Mouse (Mus musculus) MEL (cell line): ENCODE data around the gene Tmem176b. TPM values are rescaled to one million over a fixed set of nuclear protein-coding genes. Genes with fewer than 3 reads are reported as not detected.

Source experiments
- DNase-seq: peaks from one replicate; pipeline ENCODE4 v3.0.0; 2011; ENCODE audit warnings: low read depth, low spot score
- H3K27ac ChIP-seq: 2 replicates; pipeline ENCODE4 v1.5.1; 2012; ENCODE audit warnings: low read depth, mild to moderate bottlenecking, control low read depth, low read length, moderate library complexity; ENCODE audit not compliant: control insufficient read depth
- H3K27me3 ChIP-seq, 2 experiments: fragments of 150-350 bp in 1 of 2; sonication (generic) in 1 of 2; 2 replicates each; pipeline ENCODE4 v1.6.1; 2012; ENCODE audit warnings: low read length in 2 of 2, mild to moderate bottlenecking in 2 of 2, improper control_type of control experiment in 1 of 2, moderate library complexity in 1 of 2; ENCODE audit not compliant: insufficient read depth in 2 of 2, control insufficient read depth in 1 of 2
- H3K36me3 ChIP-seq, 2 experiments: 2 replicates each; pipeline ENCODE4 v1.6.1; 2012 to 2014; ENCODE audit warnings: low read length in 2 of 2, improper control_type of control experiment in 1 of 2, inconsistent platforms in 1 of 2, mild to moderate bottlenecking in 1 of 2; ENCODE audit not compliant: insufficient read depth in 2 of 2, control insufficient read depth in 1 of 2
- H3K4me1 ChIP-seq, 2 experiments: fragments of 150-350 bp in 1 of 2; sonication (generic) in 1 of 2; 2 replicates each; pipeline ENCODE4 v1.6.1; 2012; ENCODE audit warnings: low read length in 2 of 2, improper control_type of control experiment in 1 of 2, mild to moderate bottlenecking in 1 of 2; ENCODE audit not compliant: insufficient read depth in 2 of 2, control insufficient read depth in 1 of 2
- H3K4me3 ChIP-seq, 2 experiments: fragments of 150-350 bp in 1 of 2; sonication (generic) in 1 of 2; 2 replicates each; pipeline ENCODE4 v1.5.1; 2012; ENCODE audit warnings: low read depth in 2 of 2, low read length in 2 of 2, mild to moderate bottlenecking in 2 of 2, moderate library complexity in 2 of 2, control low read depth in 1 of 2, improper control_type of control experiment in 1 of 2; ENCODE audit not compliant: control insufficient read depth in 1 of 2, insufficient read depth in 1 of 2
- H3K79me2 ChIP-seq: 2 replicates; pipeline ENCODE4 v1.6.1; 2012; ENCODE audit warnings: mild to moderate bottlenecking, low read length, moderate library complexity; ENCODE audit not compliant: control insufficient read depth, poor library complexity, insufficient read depth
- H3K9ac ChIP-seq: 2 replicates; pipeline ENCODE4 v1.6.1; 2012; ENCODE audit warnings: low read depth, mild to moderate bottlenecking, control low read depth, low read length, moderate library complexity; ENCODE audit not compliant: control insufficient read depth, poor library complexity, severe bottlenecking
- H3K9me3 ChIP-seq: fragments of 150-350 bp; sonication (generic); replicated peaks from 2 replicates; pipeline ENCODE4 v1.6.1; 2012; ENCODE audit warnings: mild to moderate bottlenecking, low read length, improper control_type of control experiment, moderate library complexity; ENCODE audit not compliant: insufficient read depth
- BHLHE40 ChIP-seq: IDR thresholded peaks from 2 replicates; pipeline ENCODE4 v1.6.1; 2012; ENCODE audit warnings: low read depth, mild to moderate bottlenecking, inconsistent platforms, low read length, improper control_type of control experiment, borderline replicate concordance
- CHD1 ChIP-seq: IDR thresholded peaks from 2 replicates; pipeline ENCODE4 v1.6.1; 2012; ENCODE audit warnings: low read depth, mild to moderate bottlenecking, inconsistent platforms, low read length, improper control_type of control experiment
- CTCF ChIP-seq, 3 experiments: IDR thresholded peaks in 2 of 3; conservative IDR thresholded peaks in 1 of 3; 2 replicates each; pipeline ENCODE4 v1.5.1; 2011 to 2012; ENCODE audit warnings: low read length in 3 of 3, low read depth in 2 of 3, mild to moderate bottlenecking in 2 of 3, improper control_type of control experiment in 1 of 3, inconsistent platforms in 1 of 3, mixed read lengths in 1 of 3, moderate library complexity in 1 of 3; ENCODE audit not compliant: control insufficient read depth in 1 of 3, insufficient read depth in 1 of 3, poor library complexity in 1 of 3, severe bottlenecking in 1 of 3
- E2F4 ChIP-seq: IDR thresholded peaks from 2 replicates; pipeline ENCODE4 v1.6.1; 2011; ENCODE audit warnings: low read depth, low read length, improper control_type of control experiment, borderline replicate concordance
- EP300 ChIP-seq, 2 experiments: IDR thresholded peaks; 2 replicates each; pipeline ENCODE4 v1.6.1; 2011; ENCODE audit warnings: improper control_type of control experiment in 2 of 2, low read length in 2 of 2, low read depth in 1 of 2, mild to moderate bottlenecking in 1 of 2
- ETS1 ChIP-seq: IDR thresholded peaks from 2 replicates; pipeline ENCODE4 v1.6.1; 2012; ENCODE audit warnings: low read depth, mild to moderate bottlenecking, inconsistent platforms, low read length, improper control_type of control experiment, moderate library complexity
- GATA1 ChIP-seq: IDR thresholded peaks from 2 replicates; pipeline ENCODE4 v1.6.1; 2011; ENCODE audit warnings: low read depth, low read length, improper control_type of control experiment
- JUND ChIP-seq: IDR thresholded peaks from 2 replicates; pipeline ENCODE4 v1.6.1; 2011; ENCODE audit warnings: low read depth, mild to moderate bottlenecking, improper control_type of control experiment, low read length
- MAX ChIP-seq: IDR thresholded peaks from 2 replicates; pipeline ENCODE4 v1.6.1; 2011; ENCODE audit warnings: low read length, improper control_type of control experiment
- MEF2A ChIP-seq: IDR thresholded peaks from 2 replicates; pipeline ENCODE4 v1.6.1; 2014; ENCODE audit warnings: low read depth, mild to moderate bottlenecking, inconsistent platforms, low read length, improper control_type of control experiment; ENCODE audit not compliant: poor library complexity, insufficient replicate concordance, severe bottlenecking; ENCODE audit errors: extremely low read depth
- MXI1 ChIP-seq: IDR thresholded peaks from 2 replicates; pipeline ENCODE4 v1.6.1; 2011; ENCODE audit warnings: mild to moderate bottlenecking, low read depth, low read length, improper control_type of control experiment
- MYB ChIP-seq: IDR thresholded peaks from 2 replicates; pipeline ENCODE4 v1.6.1; 2011; ENCODE audit warnings: mild to moderate bottlenecking, low read depth, low read length, improper control_type of control experiment
- MYC ChIP-seq: IDR thresholded peaks from 2 replicates; pipeline ENCODE4 v1.6.1; 2011; ENCODE audit warnings: low read depth, mild to moderate bottlenecking, low read length, improper control_type of control experiment, moderate library complexity
- SMC3 ChIP-seq: IDR thresholded peaks from 2 replicates; pipeline ENCODE4 v1.6.1; 2011; ENCODE audit warnings: low read depth, low read length, improper control_type of control experiment
- TAL1 ChIP-seq: IDR thresholded peaks from 2 replicates; pipeline ENCODE4 v1.6.1; 2012; ENCODE audit warnings: mild to moderate bottlenecking, inconsistent platforms, low read length, moderate library complexity, mixed read lengths
- TBP ChIP-seq: IDR thresholded peaks from 2 replicates; pipeline ENCODE4 v1.8.0; 2011; ENCODE audit warnings: low read depth, low read length, improper control_type of control experiment
- TCF12 ChIP-seq: IDR thresholded peaks from 2 replicates; pipeline ENCODE4 v1.6.1; 2014; ENCODE audit warnings: low read depth, mild to moderate bottlenecking, inconsistent platforms, low read length, improper control_type of control experiment, moderate library complexity
- UBTF ChIP-seq: IDR thresholded peaks from 2 replicates; pipeline ENCODE4 v1.6.1; 2012; ENCODE audit warnings: low read depth, mild to moderate bottlenecking, inconsistent platforms, low read length, improper control_type of control experiment, moderate library complexity, borderline replicate concordance; ENCODE audit not compliant: insufficient read depth
- USF2 ChIP-seq, 2 experiments: IDR thresholded peaks; 2 replicates each; pipeline ENCODE4 v1.6.1; 2011 to 2012; ENCODE audit warnings: improper control_type of control experiment in 2 of 2, low read length in 2 of 2, borderline replicate concordance in 1 of 2, inconsistent platforms in 1 of 2, low read depth in 1 of 2, mild to moderate bottlenecking in 1 of 2; ENCODE audit not compliant: insufficient read depth in 1 of 2
- ZC3H11A ChIP-seq: IDR thresholded peaks from 2 replicates; pipeline ENCODE4 v1.6.1; 2012; ENCODE audit warnings: low read depth, mild to moderate bottlenecking, inconsistent platforms, low read length, improper control_type of control experiment
- ZMIZ1 ChIP-seq: IDR thresholded peaks from 2 replicates; pipeline ENCODE4 v1.6.1; 2012; ENCODE audit warnings: low read depth, mild to moderate bottlenecking, inconsistent platforms, low read length, improper control_type of control experiment, moderate library complexity
- polyA plus RNA-seq, 2 experiments: library from polyadenylated mRNA; stranded (reverse) in 1 of 2; unstranded in 1 of 2; fragments of >175 nt in 1 of 2; fragments of >200 nt in 1 of 2; gene quantifications; 2 replicates each; pipeline versions ENCODE4 v1.2.1 to v1.2.4; 2012; ENCODE audit warnings: low replicate concordance in 2 of 2, low read depth in 1 of 2; ENCODE audit not compliant: insufficient read length in 2 of 2, insufficient read depth in 1 of 2, missing spikeins in 1 of 2
- total RNA-seq: library from RNA; depleted of rRNA; stranded (reverse); fragments of 300-350 nt; gene quantifications from 2 replicates; pipeline ENCODE4 v1.2.3, GENCODE M21; 2012

The Tmem176b gene
- total and polyA plus RNA-seq, 3 experiments = 23.0 to 77.0 TPM; not detected in 1

GRCm38 (mm10) chr6:48829651-48830050 lies 11.6 kb downstream of the Tmem176b start:
- no peak for DNase-seq
- Histone ChIP-seq H3K27me3 (no peaks in the 10 kb centered on the region), H3K27ac (no peak overlapping the region), H3K4me3 (no peak overlapping the region), H3K79me2 (no peaks in the 10 kb centered on the region), H3K9ac (no peak overlapping the region), H3K9me3 (no peaks in the 10 kb centered on the region), H3K4me1 (peaks cover 11 to 40% of the 10 kb centered on the region in 2 experiments), H3K36me3 (peaks cover 0 to 50% of the 10 kb centered on the region in 2 experiments; a peak in 2 of 4 replicates)
- TF ChIP-seq GATA1 = peak; percentile 41; the same call in 1 of the 2 replicates
- TF ChIP-seq CHD1 = no peak
- TF ChIP-seq MEF2A = no peak

- H3K4me3 ChIP-seq = no peak overlapping the region
- no peak for DNase-seq
These were observed 12.3 kb downstream of the Tmem176b start for GRCm38 (mm10) chr6:48828976-48829375.

GRCm38 (mm10) chr6:48825016-48825415 lies 16.3 kb downstream of the Tmem176b start:
- H3K4me1 ChIP-seq = peaks cover 0 to 9% of the 10 kb centered on the region in 2 experiments; a peak in 2 of 4 replicates
- no peak for TF ChIP-seq ETS1
- TF ChIP-seq MAX = no peak
- no peak for TF ChIP-seq USF2 (IDR thresholded peaks at IDR 0.05; ENCODE audit: borderline replicate concordance in 1 of 2, insufficient read depth in 1 of 2, low read depth in 1 of 2, low read length in 2 of 2)
- no peak for TF ChIP-seq BHLHE40
- TF ChIP-seq CTCF (IDR thresholded peaks at IDR 0.05 in 2 of 3, conservative IDR thresholded peaks at IDR 0.05 in 1 of 3; ENCODE audit: control insufficient read depth in 1 of 3, insufficient read depth in 1 of 3, low read depth in 2 of 3, low read length in 3 of 3, poor library complexity in 1 of 3, severe bottlenecking in 1 of 3) = no peak
- TF ChIP-seq TBP = no peak
- TF ChIP-seq SMC3 = no peak

More at GRCm38 (mm10) chr6:48828976-48829375, 12.3 kb downstream of the Tmem176b start:
- Histone ChIP-seq H3K79me2 (no peaks in the 10 kb centered on the region), H3K27me3 (no peaks in the 10 kb centered on the region; a peak in 1 of 4 replicates), H3K36me3 (peaks cover 0 to 44% of the 10 kb centered on the region in 2 experiments; a peak in 2 of 4 replicates), H3K9ac (no peak overlapping the region), H3K4me1 (peaks cover 9 to 33% of the 10 kb centered on the region in 2 experiments), H3K9me3 (no peaks in the 10 kb centered on the region), H3K27ac (no peak overlapping the region)
- TF ChIP-seq ZMIZ1 (no peak), BHLHE40 (no peak), MXI1 (no peak), CHD1 (no peak), TCF12 (no peak), TBP (no peak), TAL1 (no peak), JUND (no peak), EP300 (IDR thresholded peaks at IDR 0.05; ENCODE audit: low read depth in 1 of 2, low read length in 2 of 2) (no peak), ZC3H11A (no peak), MYB (no peak), MYC (no peak), E2F4 (no peak), SMC3 (no peak), UBTF (no peak)

More at GRCm38 (mm10) chr6:48825016-48825415, 16.3 kb downstream of the Tmem176b start:
- Histone ChIP-seq H3K9ac (no peak overlapping the region), H3K4me3 (no peak overlapping the region), H3K79me2 (no peaks in the 10 kb centered on the region), H3K27me3 (no peaks in the 10 kb centered on the region; a peak in 2 of 4 replicates), H3K9me3 (no peaks in the 10 kb centered on the region), H3K36me3 (peaks cover 0 to 12% of the 10 kb centered on the region in 2 experiments; a peak in 2 of 4 replicates), H3K27ac (no peak overlapping the region)
- no peak for DNase-seq
